ENCODE assay signal across 25 mouse cellular contexts in the genomic region with DNA sequence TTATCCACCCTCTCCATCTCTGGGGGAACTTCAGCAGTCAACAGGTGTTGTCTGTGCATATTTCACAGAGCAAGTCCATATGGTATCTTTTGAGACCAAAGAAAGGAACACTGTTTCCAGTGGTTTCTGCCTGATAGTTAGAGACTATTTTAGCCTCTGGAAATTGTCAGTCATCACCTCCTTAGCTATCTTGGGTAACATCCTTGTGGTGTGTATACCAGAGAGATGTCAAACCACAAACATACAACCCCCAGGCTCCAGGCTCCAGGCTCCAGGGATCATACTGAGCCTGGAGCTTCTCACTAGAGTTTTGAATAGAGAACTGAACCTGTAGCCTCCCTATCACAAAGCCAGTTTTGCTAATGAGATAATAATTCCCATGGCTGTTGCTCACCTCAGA.
DNase-seq lines count a peak whose midpoint lies in the region; ATAC-seq lines count a peak whose summit lies in the region.
"Had no signal": no experiment of that assay in that cellular context is flagged by ENCODE, and none has a peak within 500 bp of the region (broad histone marks: within the 10 kb centered on the region; RNA-seq: fewer than 3 reads in every experiment).

No protein-coding gene starts in this region.

- peak; percentile 44; the same call in 1 of the 2 replicates for ATAC-seq in embryonic facial prominence, embryonic 14.5 days (ENCODE audit: low read depth)
- ATAC-seq in lung, embryonic 15.5 days (ENCODE audit: borderline replicate concordance, extremely low read depth, low FRiP score, low TSS enrichment): no peak
- ATAC-seq in embryonic facial prominence, embryonic 15.5 days (ENCODE audit: insufficient number of reproducible peaks, low FRiP score, low TSS enrichment, low read depth): peak; percentile 43; the same call in 1 of the 2 replicates
- ATAC-seq: activated CD4-positive, CD25-positive, alpha-beta regulatory T cell, adult 4 months; forebrain, embryonic 13.5 days; forebrain, embryonic 16.5 days had no signal

- no peaks in the 10 kb centered on the region for H3K9me3 ChIP-seq in embryonic facial prominence, embryonic 14.5 days (ENCODE audit: control insufficient read depth, low read length)
- no peaks in the 10 kb centered on the region for H3K9me3 ChIP-seq in embryonic facial prominence, embryonic 10.5 days
- no peaks in the 10 kb centered on the region for H3K9me3 ChIP-seq in lung, embryonic 15.5 days
- no peaks in the 10 kb centered on the region for H3K9me3 ChIP-seq in embryonic facial prominence, embryonic 15.5 days (replicated peaks)
- H3K9me3 ChIP-seq: embryonic facial prominence, embryonic 12.5 days; forebrain, embryonic 10.5 days; forebrain, embryonic 13.5 days; heart, embryonic 10.5 days; heart, embryonic 13.5 days; hindbrain, embryonic 12.5 days; hindbrain, embryonic 15.5 days had no signal

- DNase-seq in embryonic facial prominence, embryonic 14.5 days (ENCODE audit: low spot score): peak; percentile 42
- no peak for DNase-seq in embryonic facial prominence, embryonic 10.5 days (ENCODE audit: low spot score)
- no peak for DNase-seq in lung, postnatal 4 days
- DNase-seq in lung, postnatal 36 days: peak; percentile 40
- no peak for DNase-seq in spleen, postnatal 36 days (ENCODE audit: low spot score in 2 of 2)
- DNase-seq: adrenal gland, postnatal 10 days; adrenal gland, postnatal 36 days; cerebellum, adult 18-20 months; cerebellum, adult 9-10 months; cerebellum, postnatal 14 days; gastrocnemius, postnatal 10 days; gastrocnemius, postnatal 36 days; heart, adult 2 months; heart, postnatal 14 days had no signal

- H3K27ac ChIP-seq in embryonic facial prominence, embryonic 14.5 days (replicated peaks; ENCODE audit: low read depth, low read length): no peak overlapping the region
- H3K27ac ChIP-seq in embryonic facial prominence, embryonic 10.5 days (replicated peaks): no peak overlapping the region
- H3K27ac ChIP-seq in lung, embryonic 15.5 days: peak overlapping the region; percentile 13; the same call in 1 of the 2 replicates
- no peak overlapping the region for H3K27ac ChIP-seq in embryonic facial prominence, embryonic 15.5 days (replicated peaks)
- H3K27ac ChIP-seq: embryonic facial prominence, embryonic 12.5 days; forebrain, embryonic 10.5 days; forebrain, embryonic 13.5 days; heart, adult 2 months; heart, embryonic 10.5 days; heart, embryonic 13.5 days; hindbrain, embryonic 12.5 days; hindbrain, embryonic 15.5 days had no signal

- H3K4me2 ChIP-seq in embryonic facial prominence, embryonic 14.5 days (ENCODE audit: low read depth, low read length): no peak overlapping the region
- H3K4me2 ChIP-seq in lung, embryonic 15.5 days: no peak overlapping the region
- no peak overlapping the region for H3K4me2 ChIP-seq in embryonic facial prominence, embryonic 15.5 days (replicated peaks)
- H3K4me2 ChIP-seq: embryonic facial prominence, embryonic 12.5 days; forebrain, embryonic 13.5 days; heart, embryonic 13.5 days; hindbrain, embryonic 12.5 days; hindbrain, embryonic 15.5 days had no signal

- no peak overlapping the region for H3K4me3 ChIP-seq in embryonic facial prominence, embryonic 14.5 days (ENCODE audit: low read depth, low read length)
- H3K4me3 ChIP-seq in embryonic facial prominence, embryonic 10.5 days: no peak overlapping the region
- no peak overlapping the region for H3K4me3 ChIP-seq in lung, embryonic 15.5 days
- H3K4me3 ChIP-seq in embryonic facial prominence, embryonic 15.5 days (replicated peaks): no peak overlapping the region
- H3K4me3 ChIP-seq: embryonic facial prominence, embryonic 12.5 days; forebrain, embryonic 10.5 days; forebrain, embryonic 13.5 days; heart, adult 2 months; heart, embryonic 10.5 days; heart, embryonic 13.5 days; hindbrain, embryonic 12.5 days; hindbrain, embryonic 15.5 days had no signal

- no peaks in the 10 kb centered on the region for H3K4me1 ChIP-seq in embryonic facial prominence, embryonic 14.5 days (ENCODE audit: control insufficient read depth, insufficient read depth, low read length)
- H3K4me1 ChIP-seq in embryonic facial prominence, embryonic 10.5 days: no peaks in the 10 kb centered on the region
- H3K4me1 ChIP-seq in lung, embryonic 15.5 days: peaks cover 7% of the 10 kb centered on the region
- no peaks in the 10 kb centered on the region for H3K4me1 ChIP-seq in embryonic facial prominence, embryonic 15.5 days
- H3K4me1 ChIP-seq: embryonic facial prominence, embryonic 12.5 days; heart, embryonic 13.5 days had no signal

- no peaks in the 10 kb centered on the region for H3K27me3 ChIP-seq in embryonic facial prominence, embryonic 14.5 days (replicated peaks; ENCODE audit: control insufficient read depth, insufficient read depth, low read length)
- no peaks in the 10 kb centered on the region for H3K27me3 ChIP-seq in embryonic facial prominence, embryonic 10.5 days (replicated peaks; ENCODE audit: low read depth, poor library complexity, severe bottlenecking)
- no peaks in the 10 kb centered on the region for H3K27me3 ChIP-seq in lung, embryonic 15.5 days
- H3K27me3 ChIP-seq in embryonic facial prominence, embryonic 15.5 days: no peaks in the 10 kb centered on the region
- H3K27me3 ChIP-seq: embryonic facial prominence, embryonic 12.5 days; forebrain, embryonic 13.5 days; hindbrain, embryonic 12.5 days; hindbrain, embryonic 15.5 days had no signal

- H3K36me3 ChIP-seq in embryonic facial prominence, embryonic 14.5 days (ENCODE audit: control insufficient read depth, insufficient read depth, low read length): no peaks in the 10 kb centered on the region
- no peaks in the 10 kb centered on the region for H3K36me3 ChIP-seq in embryonic facial prominence, embryonic 10.5 days (replicated peaks)
- H3K36me3 ChIP-seq in lung, embryonic 15.5 days: no peaks in the 10 kb centered on the region
- H3K36me3 ChIP-seq in embryonic facial prominence, embryonic 15.5 days: no peaks in the 10 kb centered on the region
- H3K36me3 ChIP-seq: embryonic facial prominence, embryonic 12.5 days; forebrain, embryonic 10.5 days; heart, embryonic 10.5 days; heart, embryonic 13.5 days; hindbrain, embryonic 12.5 days; hindbrain, embryonic 15.5 days had no signal

- H3K9ac ChIP-seq in embryonic facial prominence, embryonic 14.5 days (ENCODE audit: low read depth, low read length): no peak overlapping the region
- H3K9ac ChIP-seq in lung, embryonic 15.5 days: no peak overlapping the region
- H3K9ac ChIP-seq in embryonic facial prominence, embryonic 15.5 days: no peak overlapping the region
- H3K9ac ChIP-seq: embryonic facial prominence, embryonic 12.5 days; forebrain, embryonic 13.5 days; heart, embryonic 13.5 days; hindbrain, embryonic 12.5 days; hindbrain, embryonic 15.5 days had no signal

Comparison
In these comparisons a context has a peak if more than half of its experiments do, and no peak if none do; other contexts are left out.
1. DNase-seq: peak in embryonic facial prominence, embryonic 14.5 days (single experiment) and lung, postnatal 36 days (single experiment); none in embryonic facial prominence, embryonic 10.5 days (single experiment), lung, postnatal 4 days (0 of 2) and spleen, postnatal 36 days (0 of 2).